Mouse (Mus musculus) hindbrain, postnatal 0 days (tissue): ENCODE results near the gene Amhr2. TPM values are rescaled to one million over a fixed set of nuclear protein-coding genes. Genes with fewer than 3 reads are reported as not detected.

ENCODE experiments used
- ATAC-seq: fragments of 200-750 bp; cut with Nextera tagmentation; 2 replicates; pipeline ENCODE4 v1.8.0; 2017; ENCODE audit warnings: mild to moderate bottlenecking, moderate TSS enrichment, moderate library complexity
- DNase-seq: peaks from one replicate; pipeline ENCODE4 v3.0.0-alpha.2; 2015; ENCODE audit warnings: low spot score
- H3K27ac ChIP-seq: fragments of 300-500 bp; sonication (generic); 2 replicates; pipeline ENCODE4 v1.5.1; 2014; ENCODE audit warnings: mild to moderate bottlenecking
- H3K27me3 ChIP-seq: fragments of 300-500 bp; sonication (generic); 2 replicates; pipeline ENCODE4 v1.6.1; 2014; ENCODE audit warnings: low read length, mixed read lengths; ENCODE audit not compliant: insufficient read depth
- H3K36me3 ChIP-seq: fragments of 300-500 bp; sonication (generic); 2 replicates; pipeline ENCODE4 v1.6.1; 2014; ENCODE audit warnings: low read length, mixed read lengths; ENCODE audit not compliant: insufficient read depth
- H3K4me1 ChIP-seq: fragments of 300-500 bp; sonication (generic); 2 replicates; pipeline ENCODE4 v1.6.1; 2014; ENCODE audit warnings: antibody characterized with exemption, low read length, mixed read lengths; ENCODE audit not compliant: insufficient read depth
- H3K4me2 ChIP-seq: fragments of 300-500 bp; sonication (generic); 2 replicates; pipeline ENCODE4 v1.6.1; 2014; ENCODE audit warnings: low read depth, mild to moderate bottlenecking, low read length, moderate library complexity, mixed read lengths
- H3K4me3 ChIP-seq: fragments of 300-500 bp; sonication (generic); 2 replicates; pipeline ENCODE4 v1.5.1; 2014; ENCODE audit warnings: low read length
- H3K9ac ChIP-seq: fragments of 300-500 bp; sonication (generic); replicated peaks from 2 replicates; pipeline ENCODE4 v1.6.1; 2014; ENCODE audit warnings: mild to moderate bottlenecking, low read length, moderate library complexity, mixed read lengths
- H3K9me3 ChIP-seq: fragments of 300-500 bp; sonication (generic); 2 replicates; pipeline ENCODE4 v1.6.1; 2016; ENCODE audit warnings: low read length, mixed read lengths
- CTCF ChIP-seq: IDR thresholded peaks from 2 replicates; pipeline ENCODE4 v1.5.1; 2016; ENCODE audit warnings: antibody characterized with exemption, control low read depth, low read depth
- WGBS: fragments of 180-500 bp; shearing (Covaris S2); extraction: QIAGEN DNeasy Blood & Tissue Kit; methylation state at CpG from one replicate; pipeline ENCODE4 v1.1.7; 2014; 5-methylcytosine and 5-hydroxymethylcytosine counted together
- polyA plus RNA-seq: library from polyadenylated mRNA; unstranded; fragments of >200 nt; fragmentation: Nextera tagmentation; extraction: Ambion mirVana; gene quantifications from 2 replicates; pipeline ENCODE4 v1.2.1, GENCODE M21; 2015
- total RNA-seq: library from RNA; depleted of rRNA; stranded (reverse); fragments of >200 nt; gene quantifications from 2 replicates; pipeline ENCODE4 v1.2.3, GENCODE M21; 2014

Gene Amhr2
- total and polyA plus RNA-seq, 2 experiments from 2014 or later: 0.16 to 0.36 TPM

DNA sequence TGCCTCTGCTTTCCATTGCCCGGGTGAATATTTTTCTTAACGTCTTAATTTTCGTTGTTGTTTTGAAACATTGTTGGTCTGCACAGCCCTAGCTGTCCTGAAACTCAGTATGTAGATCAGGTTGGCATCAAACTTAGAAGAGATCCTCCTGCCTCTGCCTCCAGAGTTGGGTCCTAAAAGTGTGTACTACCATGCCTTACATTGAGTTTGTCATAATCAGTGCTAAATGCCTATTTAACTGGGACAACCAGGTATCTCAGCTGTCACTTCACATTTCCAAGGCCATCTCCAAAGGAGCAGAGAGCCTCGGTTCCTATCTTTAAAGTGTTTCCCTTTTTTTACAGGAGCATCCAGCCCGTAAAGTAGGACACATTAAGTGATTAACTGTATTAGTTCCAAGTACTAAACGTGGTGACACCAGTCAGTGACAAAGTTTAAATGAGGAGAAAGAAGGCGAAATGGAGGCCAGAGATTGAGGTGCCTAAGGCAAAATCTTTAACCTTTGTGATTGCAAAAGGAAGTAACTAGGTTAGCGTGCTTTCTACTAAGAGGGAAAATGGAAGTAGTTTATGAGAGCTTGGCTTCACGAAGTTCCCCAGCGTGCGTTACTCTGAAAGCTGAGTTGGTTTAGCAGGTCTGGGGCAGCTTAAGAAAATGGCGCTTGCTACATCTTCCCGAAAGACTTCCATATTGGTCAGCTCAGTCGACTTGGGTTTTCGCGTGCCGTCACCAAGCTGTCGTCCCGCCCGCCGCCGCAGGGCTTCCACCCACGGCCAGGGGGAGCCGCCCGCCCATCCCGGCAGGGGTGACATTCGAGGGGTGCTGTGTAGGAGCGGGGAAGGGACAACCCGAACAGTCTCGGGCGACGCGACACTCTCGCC, 40.3 kb upstream of the Amhr2 start:
- peak; percentile 68 for TF ChIP-seq CTCF
- peak overlapping the region; percentile 56 for H3K4me2 ChIP-seq
- H3K4me3 ChIP-seq: peak overlapping the region; percentile 47
- 15% methylated on average over 34 of the region's 34 CpGs for WGBS
- ATAC-seq (no peak), DNase-seq (no peak)
- H3K27ac ChIP-seq: peak overlapping the region; percentile 100
- no peaks in the 10 kb centered on the region for H3K27me3 ChIP-seq
- peak overlapping the region; percentile 71 for H3K9ac ChIP-seq
- H3K4me1 ChIP-seq: peaks cover 4% of the 10 kb centered on the region; the same call in 1 of the 2 replicates
- peaks cover 19% of the 10 kb centered on the region for H3K36me3 ChIP-seq
- no peaks in the 10 kb centered on the region for H3K9me3 ChIP-seq

DNA sequence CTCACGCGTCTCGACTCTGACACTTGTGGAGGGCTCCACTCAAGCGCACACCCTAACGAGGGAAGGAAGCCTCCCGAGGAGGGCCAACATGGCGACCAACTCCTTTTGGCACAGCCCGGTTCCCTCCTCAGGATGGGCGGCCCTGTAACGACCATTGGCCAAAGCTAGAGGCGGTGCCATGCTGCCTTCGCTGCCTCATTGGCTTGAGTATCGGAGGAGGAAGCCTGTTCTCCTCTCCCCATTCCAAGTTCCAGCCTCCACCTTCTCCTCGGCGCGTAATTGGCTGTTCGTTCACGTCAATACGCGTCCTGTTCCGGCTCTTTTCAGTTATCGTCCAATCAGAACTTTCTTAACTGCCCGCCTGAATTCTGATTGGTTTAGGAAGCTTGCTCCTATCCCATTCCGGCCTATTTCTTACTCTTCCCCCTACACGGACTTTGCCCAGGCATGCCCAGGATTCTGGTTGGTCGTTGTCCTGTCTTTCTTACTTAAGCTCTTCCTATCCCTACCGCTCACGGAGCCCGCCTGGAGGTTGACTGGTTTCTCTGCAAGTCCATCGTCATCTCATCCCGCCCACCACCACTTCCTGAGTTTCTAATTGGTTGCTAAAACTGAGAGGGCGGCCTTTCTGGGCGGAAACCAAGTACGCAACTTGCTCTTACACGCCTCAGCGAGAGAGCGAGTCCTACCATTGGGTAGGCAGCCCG, 39.5 kb upstream of the Amhr2 start, which contains the start of gene Sp1:
Sp1 (plus strand) TSS at position 655 of the 707 bp plus-strand sequence.
- peak within 1 kb of the TSS; percentile 100 for H3K27ac ChIP-seq
- under 1% methylated on average over 38 of the region's 38 CpGs for WGBS
- H3K4me3 ChIP-seq: peak within 1 kb of the TSS; percentile 83
- H3K9ac ChIP-seq: peak within 1 kb of the TSS; percentile 91
- ATAC-seq: peak; percentile 99
- peak within 1 kb of the TSS; percentile 56 for H3K4me2 ChIP-seq
- peak; percentile 30 for TF ChIP-seq CTCF
- no peaks in the 10 kb centered on the region for H3K9me3 ChIP-seq
- H3K27me3 ChIP-seq: no peaks in the 10 kb centered on the region
- DNase-seq: peak; percentile 99
- H3K36me3 ChIP-seq: peaks cover 23% of the 10 kb centered on the region
- H3K4me1 ChIP-seq: peaks cover 6% of the 10 kb centered on the region; the same call in 1 of the 2 replicates

DNA sequence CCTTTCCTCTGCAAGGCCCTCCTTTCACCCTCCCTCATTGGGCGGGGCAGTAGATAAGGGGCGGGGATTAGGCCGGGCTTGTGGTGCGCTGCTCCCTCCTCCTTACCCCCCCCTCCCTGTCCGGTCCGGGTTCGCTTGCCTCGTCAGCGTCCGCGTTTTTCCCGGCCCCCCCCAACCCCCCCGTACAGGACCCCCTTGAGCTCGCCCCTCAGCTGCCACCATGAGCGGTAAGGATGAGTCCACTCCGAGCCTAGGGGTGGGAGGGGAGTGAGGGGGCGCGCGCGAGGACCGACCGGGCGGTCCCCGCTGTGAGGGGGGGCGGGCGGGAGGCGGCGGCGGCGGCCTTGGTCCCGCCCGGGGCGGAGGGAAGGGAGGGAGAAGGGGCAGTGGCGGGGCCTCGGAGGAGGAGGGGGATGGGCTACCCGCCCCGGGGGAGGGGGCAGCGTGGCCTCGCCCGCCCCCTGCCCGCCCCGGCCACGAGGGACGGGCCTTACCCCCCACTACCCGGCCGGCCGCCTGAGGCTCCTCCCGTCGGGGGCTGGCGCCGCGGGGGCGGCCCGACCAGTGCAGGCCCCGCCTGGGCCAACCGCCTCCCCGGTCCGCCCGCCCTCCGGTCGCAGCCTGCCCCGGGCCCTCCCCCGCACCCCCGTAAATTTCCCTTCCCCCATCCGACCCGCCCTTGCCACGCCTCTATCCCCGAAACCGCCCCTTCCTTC, 38.8 kb upstream of the Amhr2 start:
- 2% methylated on average over 32 of the region's 69 CpGs for WGBS
- H3K4me1 ChIP-seq: peaks cover 8% of the 10 kb centered on the region; the same call in 1 of the 2 replicates

DNA sequence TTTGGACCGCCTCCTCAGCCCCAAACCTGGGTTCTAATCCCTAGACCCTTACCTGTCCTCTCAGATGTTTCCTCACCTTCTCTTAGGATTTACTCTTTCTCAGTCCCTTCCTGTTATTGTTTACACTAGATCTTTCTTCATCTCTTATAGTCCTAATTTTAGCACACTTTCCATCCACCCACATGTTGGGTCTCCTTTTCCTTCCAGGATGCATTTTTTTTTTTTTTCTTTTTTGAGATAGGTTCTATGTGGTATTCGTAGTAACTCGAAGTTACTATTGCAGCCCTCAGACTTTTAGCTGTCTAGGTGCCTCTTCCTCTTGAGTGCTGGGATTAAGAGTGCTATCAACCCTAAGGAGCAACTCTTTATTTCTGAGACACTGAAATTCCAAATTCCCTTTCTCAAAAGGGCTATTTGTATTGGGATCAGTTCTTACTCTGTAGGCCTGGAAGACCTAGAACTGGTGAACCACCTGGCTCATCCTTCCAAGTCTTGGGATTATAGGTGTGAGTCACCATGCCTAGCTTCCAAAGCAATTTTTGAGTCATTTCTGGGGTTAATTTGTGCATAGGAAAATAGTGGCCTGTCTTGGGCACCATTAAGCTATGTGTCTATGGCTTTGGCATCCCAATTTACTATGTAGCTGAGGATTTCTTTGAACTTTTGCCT, 38.1 kb upstream of the Amhr2 start:
- no peak for ATAC-seq
- DNase-seq: no peak
- peak overlapping the region; percentile 54 for H3K4me2 ChIP-seq
- H3K9me3 ChIP-seq: no peaks in the 10 kb centered on the region
- no peak for TF ChIP-seq CTCF
- 16% methylated on average over 3 of the region's 3 CpGs for WGBS
- peak overlapping the region; percentile 91 for H3K9ac ChIP-seq
- peaks cover 8% of the 10 kb centered on the region; the same call in 1 of the 2 replicates for H3K4me1 ChIP-seq
- H3K27ac ChIP-seq: peak overlapping the region; percentile 96
- no peaks in the 10 kb centered on the region for H3K27me3 ChIP-seq
- H3K4me3 ChIP-seq: peak overlapping the region; percentile 83
- peaks cover 23% of the 10 kb centered on the region for H3K36me3 ChIP-seq

More for the DNA sequence above, 38.8 kb upstream of the Amhr2 start:
- H3K27me3 ChIP-seq: no peaks in the 10 kb centered on the region
- DNase-seq: peak; percentile 75
- H3K27ac ChIP-seq: peak overlapping the region; percentile 96
- peaks cover 23% of the 10 kb centered on the region for H3K36me3 ChIP-seq
- no peak for ATAC-seq
- peak overlapping the region; percentile 83 for H3K4me3 ChIP-seq
- peak overlapping the region; percentile 54 for H3K4me2 ChIP-seq
- H3K9ac ChIP-seq: peak overlapping the region; percentile 91
- no peak for TF ChIP-seq CTCF
- no peaks in the 10 kb centered on the region for H3K9me3 ChIP-seq

DNA sequence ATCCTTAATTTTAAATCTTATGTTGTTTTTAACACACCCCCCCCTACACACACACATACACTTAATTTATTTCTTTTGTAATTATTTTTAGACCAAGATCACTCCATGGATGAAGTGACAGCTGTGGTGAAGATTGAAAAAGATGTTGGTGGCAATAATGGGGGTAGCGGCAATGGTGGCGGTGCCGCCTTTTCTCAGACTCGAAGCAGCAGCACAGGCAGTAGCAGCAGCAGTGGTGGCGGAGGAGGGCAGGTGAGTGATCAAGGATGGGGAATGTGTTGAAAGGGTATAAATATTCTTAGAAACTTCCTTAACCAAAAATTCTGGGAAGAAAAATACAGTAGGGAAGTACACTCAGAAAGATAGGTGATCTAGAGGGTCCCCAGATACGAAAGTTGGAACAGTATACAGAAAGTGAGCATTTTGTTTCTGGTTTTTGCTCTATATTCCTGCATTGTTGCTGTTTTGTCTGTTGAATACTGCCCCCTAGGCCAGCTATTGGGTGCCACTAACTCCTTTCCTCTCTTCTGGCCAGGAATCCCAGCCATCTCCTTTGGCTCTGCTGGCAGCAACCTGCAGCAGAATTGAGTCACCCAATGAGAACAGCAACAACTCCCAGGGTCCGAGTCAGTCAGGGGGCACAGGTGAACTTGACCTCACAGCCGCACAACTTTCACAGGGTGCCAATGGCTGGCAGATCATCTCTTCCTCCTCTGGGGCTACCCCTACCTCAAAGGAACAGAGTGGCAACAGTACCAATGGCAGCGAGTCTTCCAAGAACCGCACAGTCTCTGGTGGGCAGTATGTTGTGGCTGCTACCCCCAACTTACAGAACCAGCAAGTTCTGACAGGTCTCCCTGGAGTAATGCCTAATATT, 37.2 kb upstream of the Amhr2 start:
- no peak for ATAC-seq
- Histone ChIP-seq H3K4me3 (no peak overlapping the region), H3K9ac (no peak overlapping the region), H3K27me3 (no peaks in the 10 kb centered on the region), H3K4me2 (0 out of 2 replicates have a peak overlapping the region, but pooled peaks have one; percentile 54), H3K9me3 (no peaks in the 10 kb centered on the region), H3K27ac (no peak overlapping the region), H3K4me1 (peaks cover 8% of the 10 kb centered on the region; the same call in 1 of the 2 replicates), H3K36me3 (peaks cover 23% of the 10 kb centered on the region)
- DNase-seq: no peak
- 93% methylated on average over 10 of the region's 10 CpGs for WGBS
- TF ChIP-seq CTCF: peak; percentile 11; the same call in 1 of the 2 replicates
